Mouse (Mus musculus) ES-E14 (cell line): ENCODE data around the gene Mrpl20.

ENCODE experiments used
- HCFC1 ChIP-seq: IDR thresholded peaks from 2 replicates; pipeline ENCODE4 v1.6.1; 2012; ENCODE audit warnings: low read length, inconsistent platforms, borderline replicate concordance; ENCODE audit not compliant: insufficient read depth
- ZNF384 ChIP-seq: IDR thresholded peaks from 2 replicates; pipeline ENCODE4 v1.6.1; 2012; ENCODE audit warnings: low read depth, low read length, inconsistent platforms

GRCm38 (mm10) chr4:155829866-155830265 is 27.2 kb downstream of the Mrpl20 start:
- TF ChIP-seq HCFC1 (no peak), ZNF384 (no peak)
